Mouse (Mus musculus): ENCODE measurements around the gene Tmem54.

- TF ChIP-seq CHD2 (IDR thresholded peaks at IDR 0.05; ENCODE audit: low read depth, low read length) (no peak), ZNF384 (IDR thresholded peaks at IDR 0.05; ENCODE audit: low read depth, low read length) (no peak), HCFC1 (IDR thresholded peaks at IDR 0.05; ENCODE audit: borderline replicate concordance, insufficient read depth, low read length) (no peak), ZC3H11A (IDR thresholded peaks at IDR 0.05; ENCODE audit: borderline replicate concordance, low read depth, low read length) (no peak)
Measured at GRCm38 (mm10) chr4:129079126-129079525, 26.2 kb upstream of the Tmem54 start.
